Mouse (Mus musculus) kidney, embryonic 15.5 days (tissue): ENCODE results near the gene Olfr70. TPM values are rescaled to one million over a fixed set of nuclear protein-coding genes. Genes with fewer than 3 reads are reported as not detected.

ENCODE experiments used
- ATAC-seq: fragments of 200-750 bp; cut with Nextera tagmentation; replicated peaks from 2 replicates; pipeline ENCODE4 v1.8.0; 2017; ENCODE audit warnings: moderate TSS enrichment; ENCODE audit not compliant: low FRiP score
- H3K27ac ChIP-seq: fragments of 300-500 bp; sonication (generic); 2 replicates; pipeline ENCODE4 v1.5.1; 2015; ENCODE audit warnings: mild to moderate bottlenecking, inconsistent platforms
- H3K27me3 ChIP-seq: fragments of 300-500 bp; sonication (generic); 2 replicates; pipeline ENCODE4 v1.6.1; 2015; ENCODE audit warnings: inconsistent platforms
- H3K36me3 ChIP-seq: fragments of 300-500 bp; sonication (generic); 2 replicates; pipeline ENCODE4 v1.6.1; 2015; ENCODE audit warnings: inconsistent platforms
- H3K4me1 ChIP-seq: fragments of 300-500 bp; sonication (generic); 2 replicates; pipeline ENCODE4 v1.6.1; 2015; ENCODE audit warnings: inconsistent platforms
- H3K4me2 ChIP-seq: fragments of 300-500 bp; sonication (generic); 2 replicates; pipeline ENCODE4 v1.6.1; 2015; ENCODE audit warnings: moderate library complexity, mild to moderate bottlenecking, inconsistent platforms
- H3K4me3 ChIP-seq: fragments of 300-500 bp; sonication (generic); replicated peaks from 2 replicates; pipeline ENCODE4 v1.5.1; 2015; ENCODE audit warnings: mild to moderate bottlenecking, inconsistent platforms
- H3K9ac ChIP-seq: fragments of 300-500 bp; sonication (generic); 2 replicates; pipeline ENCODE4 v1.6.1; 2015; ENCODE audit warnings: mild to moderate bottlenecking, inconsistent platforms
- H3K9me3 ChIP-seq: fragments of 300-500 bp; sonication (generic); replicated peaks from 2 replicates; pipeline ENCODE4 v1.6.1; 2016; ENCODE audit warnings: inconsistent platforms
- WGBS: fragments of 180-500 bp; shearing (Covaris S2); methylation state at CpG from one replicate; pipeline ENCODE4 v1.1.7; 2015; ENCODE audit warnings: mixed read lengths; 5-methylcytosine and 5-hydroxymethylcytosine counted together
- polyA plus RNA-seq: library from polyadenylated mRNA; unstranded; fragments of >200 nt; fragmentation: Nextera tagmentation; extraction: Ambion mirVana; gene quantifications from 2 replicates; pipeline ENCODE4 v1.2.1, GENCODE M21; 2015

Olfr70 gene
- polyA plus RNA-seq, 1 experiment from 2014 or later, result not detected

GRCm38 (mm10) chr4:43703851-43704250 is 3.2 kb upstream of the Olfr70 start:
- H3K27ac ChIP-seq, result no peak overlapping the region
- 0 out of 2 replicates have a peak, but pooled peaks have one; percentile 15 for ATAC-seq
- no peaks in the 10 kb centered on the region for H3K9me3 ChIP-seq
- no peak overlapping the region for H3K4me3 ChIP-seq
- H3K36me3 ChIP-seq, result no peaks in the 10 kb centered on the region
- no peak overlapping the region for H3K9ac ChIP-seq
- 0 out of 2 replicates have a peak, but pooled peaks cover 10% of the 10 kb centered on the region for H3K4me1 ChIP-seq
- H3K27me3 ChIP-seq, result 0 out of 2 replicates have a peak, but pooled peaks cover 4% of the 10 kb centered on the region
- no peak overlapping the region for H3K4me2 ChIP-seq
- 58% methylated on average over 8 of the region's 8 CpGs for WGBS

- 79% methylated on average over 6 of the region's 6 CpGs for WGBS
Observed at GRCm38 (mm10) chr4:43703439-43703838, 2.8 kb upstream of the Olfr70 start.

GRCm38 (mm10) chr4:43696561-43696960 is 4.0 kb downstream of the Olfr70 start:
- ATAC-seq, result no peak

More at GRCm38 (mm10) chr4:43703439-43703838, 2.8 kb upstream of the Olfr70 start:
- no peak overlapping the region for H3K9ac ChIP-seq
- H3K9me3 ChIP-seq, result no peaks in the 10 kb centered on the region
- H3K27me3 ChIP-seq, result 0 out of 2 replicates have a peak, but pooled peaks cover 4% of the 10 kb centered on the region
- no peak for ATAC-seq
- H3K4me1 ChIP-seq, result 0 out of 2 replicates have a peak, but pooled peaks cover 10% of the 10 kb centered on the region
- H3K27ac ChIP-seq, result no peak overlapping the region
- no peak overlapping the region for H3K4me3 ChIP-seq
- H3K36me3 ChIP-seq, result no peaks in the 10 kb centered on the region
- H3K4me2 ChIP-seq, result no peak overlapping the region

GRCm38 (mm10) chr4:43695249-43695671 is 5.3 kb downstream of the Olfr70 start:
- H3K4me2 ChIP-seq, result no peak overlapping the region
- WGBS, result 30% methylated on average over 9 of the region's 9 CpGs

More at GRCm38 (mm10) chr4:43696561-43696960, 4.0 kb downstream of the Olfr70 start:
- 91% methylated on average over 13 of the region's 13 CpGs for WGBS
- Histone ChIP-seq H3K9ac (no peak overlapping the region), H3K4me2 (no peak overlapping the region), H3K27ac (no peak overlapping the region), H3K36me3 (no peaks in the 10 kb centered on the region), H3K4me1 (no peaks in the 10 kb centered on the region), H3K4me3 (no peak overlapping the region), H3K9me3 (no peaks in the 10 kb centered on the region), H3K27me3 (no peaks in the 10 kb centered on the region)

GRCm38 (mm10) chr4:43694439-43695248 is 6.0 kb downstream of the Olfr70 start:
- H3K9ac ChIP-seq, result no peak overlapping the region
- H3K9me3 ChIP-seq, result no peaks in the 10 kb centered on the region
- 0 out of 2 replicates have a peak, but pooled peaks cover 3% of the 10 kb centered on the region for H3K36me3 ChIP-seq
- H3K4me1 ChIP-seq, result no peaks in the 10 kb centered on the region
- no peak overlapping the region for H3K27ac ChIP-seq
- H3K4me3 ChIP-seq, result no peak overlapping the region
- no peak for ATAC-seq
- WGBS, result 94% methylated on average over 1 of the region's 1 CpGs
- H3K27me3 ChIP-seq, result no peaks in the 10 kb centered on the region
- no peak overlapping the region for H3K4me2 ChIP-seq

More at GRCm38 (mm10) chr4:43695249-43695671, 5.3 kb downstream of the Olfr70 start:
- no peak overlapping the region for H3K9ac ChIP-seq
- H3K4me3 ChIP-seq, result no peak overlapping the region
- no peaks in the 10 kb centered on the region for H3K36me3 ChIP-seq
- H3K27ac ChIP-seq, result no peak overlapping the region
- ATAC-seq, result peak; percentile 76; the same call in 1 of the 2 replicates
- no peaks in the 10 kb centered on the region for H3K27me3 ChIP-seq
- no peaks in the 10 kb centered on the region for H3K9me3 ChIP-seq
- no peaks in the 10 kb centered on the region for H3K4me1 ChIP-seq

GRCm38 (mm10) chr4:43693806-43694241 is 6.8 kb downstream of the Olfr70 start:
- ATAC-seq, result no peak
- H3K4me2 ChIP-seq, result no peak overlapping the region
- no peak overlapping the region for H3K9ac ChIP-seq
- H3K4me3 ChIP-seq, result no peak overlapping the region
- 74% methylated on average over 5 of the region's 5 CpGs for WGBS
- no peak overlapping the region for H3K27ac ChIP-seq
- H3K36me3 ChIP-seq, result 0 out of 2 replicates have a peak, but pooled peaks cover 5% of the 10 kb centered on the region
- H3K27me3 ChIP-seq, result no peaks in the 10 kb centered on the region
- no peaks in the 10 kb centered on the region for H3K9me3 ChIP-seq
- no peaks in the 10 kb centered on the region for H3K4me1 ChIP-seq

- H3K4me3 ChIP-seq, result no peak overlapping the region
- no peak overlapping the region for H3K4me2 ChIP-seq
- no peak for ATAC-seq
- peaks cover 5% of the 10 kb centered on the region; the same call in 1 of the 2 replicates for H3K36me3 ChIP-seq
- no peaks in the 10 kb centered on the region for H3K9me3 ChIP-seq
- no peak overlapping the region for H3K9ac ChIP-seq
- no peaks in the 10 kb centered on the region for H3K4me1 ChIP-seq
- WGBS, result 80% methylated on average over 5 of the region's 5 CpGs
- H3K27ac ChIP-seq, result no peak overlapping the region
- H3K27me3 ChIP-seq, result no peaks in the 10 kb centered on the region
Observed at GRCm38 (mm10) chr4:43691026-43691425, 9.6 kb downstream of the Olfr70 start.

- peaks cover 5% of the 10 kb centered on the region; the same call in 1 of the 2 replicates for H3K36me3 ChIP-seq
- H3K4me3 ChIP-seq, result no peak overlapping the region
- H3K9ac ChIP-seq, result no peak overlapping the region
- no peaks in the 10 kb centered on the region for H3K4me1 ChIP-seq
- no peak overlapping the region for H3K27ac ChIP-seq
- H3K27me3 ChIP-seq, result no peaks in the 10 kb centered on the region
- H3K4me2 ChIP-seq, result no peak overlapping the region
- 96% methylated on average over 17 of the region's 17 CpGs for WGBS
- no peak for ATAC-seq
- no peaks in the 10 kb centered on the region for H3K9me3 ChIP-seq
Observed at GRCm38 (mm10) chr4:43690021-43690420, 10.6 kb downstream of the Olfr70 start.

- Histone ChIP-seq H3K27me3 (no peaks in the 10 kb centered on the region), H3K27ac (no peak overlapping the region), H3K36me3 (peaks cover 20% of the 10 kb centered on the region; the same call in 1 of the 2 replicates), H3K4me3 (no peak overlapping the region), H3K9ac (no peak overlapping the region), H3K4me1 (no peaks in the 10 kb centered on the region), H3K9me3 (no peaks in the 10 kb centered on the region), H3K4me2 (no peak overlapping the region)
- no peak for ATAC-seq
- 78% methylated on average over 7 of the region's 7 CpGs for WGBS
Observed at GRCm38 (mm10) chr4:43679416-43680043, 21.1 kb downstream of the Olfr70 start.

GRCm38 (mm10) chr4:43678541-43678940 is 22.1 kb downstream of the Olfr70 start:
- 91% methylated on average over 6 of the region's 6 CpGs for WGBS
- no peak for ATAC-seq

GRCm38 (mm10) chr4:43675608-43676007 is 25.0 kb downstream of the Olfr70 start:
- no peak for ATAC-seq
- Histone ChIP-seq H3K27me3 (no peaks in the 10 kb centered on the region), H3K4me3 (no peak overlapping the region), H3K4me2 (no peak overlapping the region), H3K27ac (no peak overlapping the region), H3K9me3 (no peaks in the 10 kb centered on the region), H3K9ac (no peak overlapping the region), H3K36me3 (0 out of 2 replicates have a peak, but pooled peaks cover 12% of the 10 kb centered on the region), H3K4me1 (0 out of 2 replicates have a peak, but pooled peaks cover 4% of the 10 kb centered on the region)
- 82% methylated on average over 4 of the region's 4 CpGs for WGBS

More at GRCm38 (mm10) chr4:43678541-43678940, 22.1 kb downstream of the Olfr70 start:
- peaks cover 25% of the 10 kb centered on the region; the same call in 1 of the 2 replicates for H3K36me3 ChIP-seq
- no peak overlapping the region for H3K4me3 ChIP-seq
- H3K9ac ChIP-seq, result no peak overlapping the region
- H3K9me3 ChIP-seq, result no peaks in the 10 kb centered on the region
- no peak overlapping the region for H3K27ac ChIP-seq
- H3K4me1 ChIP-seq, result no peaks in the 10 kb centered on the region
- no peaks in the 10 kb centered on the region for H3K27me3 ChIP-seq
- H3K4me2 ChIP-seq, result no peak overlapping the region

GRCm38 (mm10) chr4:43674974-43675373 is 25.6 kb downstream of the Olfr70 start:
- WGBS, result 69% methylated on average over 5 of the region's 5 CpGs
- Histone ChIP-seq H3K4me1 (peaks cover 9% of the 10 kb centered on the region), H3K27me3 (no peaks in the 10 kb centered on the region), H3K9ac (no peak overlapping the region), H3K4me3 (no peak overlapping the region), H3K36me3 (0 out of 2 replicates have a peak, but pooled peaks cover 12% of the 10 kb centered on the region), H3K4me2 (no peak overlapping the region), H3K9me3 (no peaks in the 10 kb centered on the region), H3K27ac (no peak overlapping the region)
- ATAC-seq, result no peak
